Mouse (Mus musculus) ES-Bruce4 (cell line): ENCODE data around the gene Nelfcd.

Experiments
- CTCF ChIP-seq: IDR thresholded peaks from one replicate; pipeline ENCODE4 v1.8.1; 2011; ENCODE audit warnings: low read depth, low read length
- POLR2A ChIP-seq: IDR thresholded peaks from one replicate; pipeline ENCODE4 v1.8.1; 2011; ENCODE audit warnings: low read length; ENCODE audit not compliant: insufficient read depth

DNA sequence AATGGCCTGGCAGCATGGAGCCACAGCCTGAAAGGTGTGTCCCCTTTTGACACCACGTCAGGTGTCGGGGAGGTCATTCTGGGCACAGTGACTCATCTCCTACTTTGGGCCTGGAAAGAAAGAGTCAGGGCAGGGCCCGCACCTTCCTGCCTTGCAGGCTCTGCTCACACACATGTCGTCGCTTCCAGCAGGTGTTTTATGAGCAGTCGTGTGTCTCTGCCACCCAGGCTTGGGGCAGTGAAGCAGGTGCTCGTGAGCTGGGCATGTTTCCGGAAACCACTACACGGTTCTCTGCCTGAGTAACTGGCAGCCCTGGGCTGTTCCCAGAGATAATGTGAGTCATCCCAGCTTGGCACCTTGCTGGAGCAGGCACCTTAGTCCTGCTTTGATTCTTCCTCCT lies 26.9 kb downstream of the Nelfcd start:
- TF ChIP-seq CTCF: no peak
- no peak for TF ChIP-seq POLR2A
